Mouse (Mus musculus) midbrain, postnatal 0 days (tissue): ENCODE results near the gene Nkd1. TPM values are rescaled to one million over a fixed set of nuclear protein-coding genes. Genes with fewer than 3 reads are reported as not detected.

Experiments used
- ATAC-seq: fragments of 200-750 bp; cut with Nextera tagmentation; 2 replicates; pipeline ENCODE4 v1.8.0; 2017; ENCODE audit warnings: moderate number of reproducible peaks, mild to moderate bottlenecking, moderate TSS enrichment, moderate library complexity; ENCODE audit not compliant: low FRiP score
- DNase-seq: peaks from one replicate; pipeline ENCODE4 v3.0.0-alpha.2; 2015; ENCODE audit warnings: low spot score
- H3K27ac ChIP-seq: fragments of 300-500 bp; sonication (generic); 2 replicates; pipeline ENCODE4 v1.5.1; 2014; ENCODE audit warnings: low read depth, mild to moderate bottlenecking, low read length, mixed read lengths
- H3K27me3 ChIP-seq: fragments of 300-500 bp; sonication (generic); 2 replicates; pipeline ENCODE4 v1.6.1; 2014; ENCODE audit warnings: low read length, control low read depth, mixed read lengths; ENCODE audit not compliant: insufficient read depth
- H3K36me3 ChIP-seq: fragments of 300-500 bp; sonication (generic); 2 replicates; pipeline ENCODE4 v1.6.1; 2014; ENCODE audit warnings: low read length, control low read depth, mixed read lengths; ENCODE audit not compliant: insufficient read depth
- H3K4me1 ChIP-seq: fragments of 300-500 bp; sonication (generic); 2 replicates; pipeline ENCODE4 v1.6.1; 2014; ENCODE audit warnings: mild to moderate bottlenecking, control low read depth, antibody characterized with exemption, low read length, mixed read lengths; ENCODE audit not compliant: insufficient read depth
- H3K4me2 ChIP-seq: fragments of 300-500 bp; sonication (generic); 2 replicates; pipeline ENCODE4 v1.6.1; 2014; ENCODE audit warnings: low read depth, mild to moderate bottlenecking, low read length, mixed read lengths; ENCODE audit not compliant: poor library complexity, severe bottlenecking
- H3K4me3 ChIP-seq: fragments of 300-500 bp; sonication (generic); 2 replicates; pipeline ENCODE4 v1.5.1; 2014; ENCODE audit warnings: low read depth, mild to moderate bottlenecking, low read length, moderate library complexity
- H3K9ac ChIP-seq: fragments of 300-500 bp; sonication (generic); replicated peaks from 2 replicates; pipeline ENCODE4 v1.6.1; 2014; ENCODE audit warnings: mild to moderate bottlenecking, low read length, moderate library complexity, mixed read lengths; ENCODE audit not compliant: poor library complexity, severe bottlenecking
- H3K9me3 ChIP-seq: fragments of 300-500 bp; sonication (generic); 2 replicates; pipeline ENCODE4 v1.6.1; 2016; ENCODE audit warnings: low read length, control low read depth
- CTCF ChIP-seq: IDR thresholded peaks from 2 replicates; pipeline ENCODE4 v1.5.1; 2016; ENCODE audit warnings: antibody characterized with exemption, mild to moderate bottlenecking
- WGBS: fragments of 180-500 bp; shearing (Covaris S2); extraction: QIAGEN DNeasy Blood & Tissue Kit; methylation state at CpG from one replicate; pipeline ENCODE4 v1.1.7; 2014; 5-methylcytosine and 5-hydroxymethylcytosine counted together
- polyA plus RNA-seq: library from polyadenylated mRNA; unstranded; fragments of >200 nt; fragmentation: Nextera tagmentation; extraction: Ambion mirVana; gene quantifications from 2 replicates; pipeline ENCODE4 v1.2.1, GENCODE M21; 2015
- total RNA-seq: library from RNA; depleted of rRNA; stranded (reverse); fragments of >200 nt; gene quantifications from 2 replicates; pipeline ENCODE4 v1.2.3, GENCODE M21; 2014

Nkd1 gene
- total and polyA plus RNA-seq, 2 experiments from 2014 or later: 35.7 to 48.9 TPM

DNA sequence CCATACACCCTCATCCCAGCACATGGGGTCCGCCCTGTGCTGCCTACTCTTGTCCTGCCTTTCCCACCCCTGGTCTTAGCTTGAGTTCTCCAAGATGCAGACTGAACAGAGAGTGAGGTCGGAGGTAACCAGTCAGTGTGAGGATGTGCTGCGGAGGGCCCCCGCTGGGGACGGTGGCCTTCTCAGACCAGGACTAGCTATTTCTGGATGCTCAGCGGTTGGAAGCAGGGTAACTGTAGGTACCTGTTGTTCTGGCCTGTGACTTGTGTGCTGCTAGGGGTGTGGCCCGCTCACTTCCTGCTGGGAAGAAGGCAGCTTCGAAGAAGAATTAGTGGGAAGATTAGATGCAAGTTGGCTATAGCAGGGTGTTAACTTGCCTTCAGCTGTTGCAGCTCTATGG lies 87.9 kb downstream of the Nkd1 start:
- no peak for DNase-seq
- Histone ChIP-seq H3K9ac (no peak overlapping the region), H3K27me3 (no peaks in the 10 kb centered on the region), H3K27ac (no peak overlapping the region), H3K9me3 (no peaks in the 10 kb centered on the region), H3K4me3 (no peak overlapping the region), H3K4me1 (peaks cover 6% of the 10 kb centered on the region), H3K36me3 (no peaks in the 10 kb centered on the region), H3K4me2 (no peak overlapping the region)
- 78% methylated on average over 8 of the region's 8 CpGs for WGBS
- ATAC-seq: no peak
- no peak for TF ChIP-seq CTCF

DNA sequence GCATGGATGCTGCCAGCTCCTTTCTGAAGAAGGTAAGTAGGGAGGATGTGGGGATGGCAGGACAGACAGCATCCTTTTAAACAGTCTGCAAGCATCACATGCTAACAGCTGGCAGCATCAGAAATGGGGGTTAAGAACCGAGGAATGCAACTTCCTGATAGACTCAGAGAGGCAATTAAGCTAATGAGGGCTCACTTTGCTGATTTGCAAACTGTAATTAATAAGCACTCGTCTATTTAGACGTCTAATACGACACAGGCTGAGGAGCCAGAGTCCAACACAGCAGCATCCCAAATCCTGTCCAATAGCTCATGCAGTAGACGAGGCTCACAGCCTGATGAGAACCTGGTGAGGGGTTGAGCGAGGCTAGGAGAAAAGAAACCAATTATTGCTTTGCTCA lies 89.1 kb downstream of the Nkd1 start:
- Histone ChIP-seq H3K4me3 (no peak overlapping the region), H3K4me1 (no peaks in the 10 kb centered on the region; the same call in 1 of the 2 replicates), H3K9me3 (no peaks in the 10 kb centered on the region), H3K27me3 (no peaks in the 10 kb centered on the region), H3K36me3 (no peaks in the 10 kb centered on the region), H3K4me2 (no peak overlapping the region), H3K9ac (no peak overlapping the region), H3K27ac (no peak overlapping the region)
- no peak for TF ChIP-seq CTCF
- DNase-seq: no peak
- WGBS: 73% methylated on average over 6 of the region's 6 CpGs
- no peak for ATAC-seq

DNA sequence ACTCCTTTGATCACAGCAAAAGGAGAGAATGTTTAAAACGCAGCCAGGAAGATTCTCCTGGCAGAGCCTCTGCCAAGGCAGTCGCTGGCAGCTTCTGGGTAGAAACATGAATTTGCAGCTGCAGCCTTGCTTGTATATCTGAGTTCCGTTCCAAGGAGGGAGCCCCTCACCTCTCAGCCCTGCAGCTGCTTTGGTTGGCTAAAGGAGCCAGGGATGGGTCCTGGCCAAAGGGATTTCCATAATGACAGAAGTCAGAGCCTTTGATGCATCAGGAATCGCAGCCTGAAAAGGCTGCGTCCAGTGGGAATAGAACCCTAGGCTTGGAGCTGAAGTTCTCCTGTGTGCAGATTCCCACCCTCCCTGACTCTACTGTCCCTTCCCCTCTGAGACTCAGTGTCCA lies 93.8 kb downstream of the Nkd1 start:
- H3K36me3 ChIP-seq: no peaks in the 10 kb centered on the region
- peak; percentile 47 for DNase-seq
- no peak overlapping the region for H3K4me3 ChIP-seq
- 44% methylated on average over 5 of the region's 5 CpGs for WGBS
- no peak overlapping the region for H3K9ac ChIP-seq
- H3K4me2 ChIP-seq: no peak overlapping the region
- no peak for ATAC-seq
- no peak overlapping the region for H3K27ac ChIP-seq
- H3K9me3 ChIP-seq: no peaks in the 10 kb centered on the region
- no peaks in the 10 kb centered on the region for H3K27me3 ChIP-seq
- no peak for TF ChIP-seq CTCF
- H3K4me1 ChIP-seq: no peaks in the 10 kb centered on the region

DNA sequence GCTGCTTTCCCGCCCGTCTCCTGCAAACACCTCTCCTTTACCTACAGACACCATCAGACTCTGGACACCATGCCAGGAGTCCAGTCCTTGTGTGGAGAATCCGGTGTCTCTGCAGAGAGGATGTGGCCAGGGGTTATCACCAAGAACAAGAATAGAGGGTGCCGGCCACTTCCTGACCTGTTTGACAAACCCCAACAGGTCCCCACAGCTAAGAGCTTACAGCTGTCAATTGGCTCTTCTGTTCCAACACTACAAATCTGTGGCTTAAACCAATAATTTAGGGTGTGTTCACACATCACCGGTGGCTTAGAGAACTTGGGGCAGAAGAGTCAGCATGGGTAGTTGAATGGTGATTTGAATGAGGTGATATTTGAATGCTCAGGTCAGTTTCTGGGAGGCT lies 97.5 kb downstream of the Nkd1 start:
- ATAC-seq (no peak), DNase-seq (no peak)
- Histone ChIP-seq H3K36me3 (no peaks in the 10 kb centered on the region), H3K27me3 (no peaks in the 10 kb centered on the region), H3K4me3 (no peak overlapping the region), H3K4me2 (no peak overlapping the region), H3K4me1 (no peaks in the 10 kb centered on the region), H3K27ac (no peak overlapping the region), H3K9ac (no peak overlapping the region), H3K9me3 (no peaks in the 10 kb centered on the region)
- no peak for TF ChIP-seq CTCF
- WGBS: 89% methylated on average over 5 of the region's 5 CpGs

DNA sequence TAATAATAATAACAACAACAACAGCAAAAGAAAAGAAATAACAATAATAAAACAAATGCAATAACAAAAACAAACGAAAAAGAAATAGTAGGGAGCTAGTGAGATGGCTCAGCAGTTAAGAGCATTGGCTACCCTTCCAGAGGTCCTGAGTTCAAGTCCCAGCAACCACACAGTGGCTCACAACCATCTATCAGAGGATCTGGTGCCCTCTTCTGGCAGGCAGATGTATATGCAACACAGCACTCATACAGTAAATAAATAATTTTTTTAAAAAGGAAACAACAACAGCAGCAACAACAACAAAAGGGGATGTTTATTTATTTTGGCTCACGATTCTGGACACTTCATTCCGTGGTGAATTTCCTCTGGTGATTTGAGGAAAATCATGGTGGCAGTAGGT lies 98.4 kb downstream of the Nkd1 start:
- no peak overlapping the region for H3K27ac ChIP-seq
- no peak overlapping the region for H3K4me2 ChIP-seq
- H3K36me3 ChIP-seq: no peaks in the 10 kb centered on the region
- H3K27me3 ChIP-seq: no peaks in the 10 kb centered on the region
- no peak overlapping the region for H3K9ac ChIP-seq
- DNase-seq: no peak
- H3K9me3 ChIP-seq: no peaks in the 10 kb centered on the region
- H3K4me1 ChIP-seq: no peaks in the 10 kb centered on the region
- ATAC-seq: no peak
- no peak overlapping the region for H3K4me3 ChIP-seq
- TF ChIP-seq CTCF: peak; percentile 58
- WGBS: 76% methylated on average over 3 of the region's 3 CpGs

DNA sequence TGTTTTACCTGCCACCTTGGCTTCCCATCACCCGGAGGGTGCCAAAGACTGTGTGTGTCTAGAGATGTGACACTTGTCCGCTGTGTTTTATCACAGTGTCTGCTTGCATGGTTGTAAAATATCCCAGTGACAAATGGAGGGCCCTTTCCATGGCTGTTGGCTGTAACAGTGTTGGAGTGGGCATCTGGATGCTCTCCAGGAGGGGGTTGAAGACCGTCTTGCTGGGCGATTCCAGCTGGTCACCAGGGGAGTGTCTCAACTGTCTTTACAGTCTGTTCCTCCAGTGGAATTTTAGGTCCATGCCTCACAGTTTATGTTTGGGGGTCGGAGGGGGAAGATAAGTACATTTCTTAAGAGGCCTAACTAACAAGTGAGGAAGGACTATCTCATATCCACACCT lies 99.8 kb downstream of the Nkd1 start:
- DNase-seq: no peak
- 63% methylated on average over 5 of the region's 5 CpGs for WGBS
- Histone ChIP-seq H3K9ac (no peak overlapping the region), H3K36me3 (no peaks in the 10 kb centered on the region), H3K9me3 (no peaks in the 10 kb centered on the region), H3K27me3 (no peaks in the 10 kb centered on the region), H3K27ac (no peak overlapping the region), H3K4me2 (no peak overlapping the region), H3K4me1 (no peaks in the 10 kb centered on the region), H3K4me3 (no peak overlapping the region)
- no peak for TF ChIP-seq CTCF
- no peak for ATAC-seq
